Mouse (Mus musculus) myocyte (in vitro differentiated cells): ENCODE results near the gene Rbfox1. TPM values are rescaled to one million over a fixed set of nuclear protein-coding genes. Genes with fewer than 3 reads are reported as not detected.

Experiments
- H3K27me3 ChIP-seq: one replicate; pipeline ENCODE4 v1.6.1; 2011; ENCODE audit not compliant: control insufficient read depth, insufficient read depth, insufficient read length
- H3K36me3 ChIP-seq: one replicate; pipeline ENCODE4 v1.6.1; 2011; ENCODE audit not compliant: control insufficient read depth, insufficient read depth
- H3K4me2 ChIP-seq: one replicate; pipeline ENCODE4 v1.6.1; 2011; ENCODE audit warnings: low read depth, control low read depth
- H3K4me3 ChIP-seq: one replicate; pipeline ENCODE4 v1.5.1; 2011; ENCODE audit warnings: mild to moderate bottlenecking, control low read depth, moderate library complexity
- H3K79me2 ChIP-seq: one replicate; pipeline ENCODE4 v1.6.1; 2011; ENCODE audit not compliant: control insufficient read depth, insufficient read depth
- H3ac ChIP-seq: one replicate; pipeline ENCODE4 v1.6.1; 2011; ENCODE audit not compliant: control insufficient read depth, insufficient read length
- CEBPB ChIP-seq: IDR thresholded peaks from 2 replicates; pipeline ENCODE4 v1.6.1; 2011; ENCODE audit warnings: mild to moderate bottlenecking, moderate library complexity; ENCODE audit not compliant: poor library complexity, insufficient read depth, severe bottlenecking
- E2F4 ChIP-seq: IDR thresholded peaks from one replicate; pipeline ENCODE4 v1.6.1; 2011; ENCODE audit warnings: mild to moderate bottlenecking, control low read depth, moderate library complexity; ENCODE audit not compliant: insufficient read depth
- MAX ChIP-seq: IDR thresholded peaks from one replicate; pipeline ENCODE4 v1.6.1; 2011; ENCODE audit warnings: low read depth, mild to moderate bottlenecking, control low read depth
- MYOD1 ChIP-seq, 3 experiments: IDR thresholded peaks; one replicate each; pipeline ENCODE4 v1.6.1; 2011; ENCODE audit warnings: control low read depth in 2 of 3, low read depth in 2 of 3, mild to moderate bottlenecking in 2 of 3, moderate library complexity in 1 of 3; ENCODE audit not compliant: insufficient read length in 2 of 3, control insufficient read depth in 1 of 3
- MYOG ChIP-seq, 3 experiments: IDR thresholded peaks; one replicate each; pipeline ENCODE4 v1.6.1; 2011; ENCODE audit warnings: control low read depth in 2 of 3, low read depth in 2 of 3, mild to moderate bottlenecking in 2 of 3; ENCODE audit not compliant: insufficient read length in 2 of 3, control insufficient read depth in 1 of 3, insufficient read depth in 1 of 3
- POLR2A ChIP-seq: IDR thresholded peaks from one replicate; pipeline ENCODE4 v1.6.1; 2011; ENCODE audit warnings: low read depth, mild to moderate bottlenecking, control low read depth, moderate library complexity; ENCODE audit not compliant: insufficient read length
- POLR2AphosphoS2 ChIP-seq: IDR thresholded peaks from one replicate; pipeline ENCODE4 v1.6.1; 2011; ENCODE audit warnings: low read depth, control low read depth; ENCODE audit not compliant: insufficient read length
- REST ChIP-seq: IDR thresholded peaks from one replicate; pipeline ENCODE4 v1.6.1; 2011; ENCODE audit warnings: mild to moderate bottlenecking, control low read depth, moderate library complexity; ENCODE audit not compliant: insufficient read depth, insufficient read length
- SRF ChIP-seq: IDR thresholded peaks from one replicate; pipeline ENCODE4 v1.6.1; 2011; ENCODE audit warnings: low read depth; ENCODE audit not compliant: control insufficient read depth, insufficient read length
- TCF12 ChIP-seq: IDR thresholded peaks from one replicate; pipeline ENCODE4 v1.6.1; 2011; ENCODE audit warnings: mild to moderate bottlenecking, control low read depth; ENCODE audit not compliant: poor library complexity, insufficient read depth, severe bottlenecking
- TCF3 ChIP-seq: IDR thresholded peaks from one replicate; pipeline ENCODE4 v1.6.1; 2011; ENCODE audit warnings: low read depth, control low read depth; ENCODE audit not compliant: insufficient read length
- USF1 ChIP-seq: IDR thresholded peaks from one replicate; pipeline ENCODE4 v1.6.1; 2011; ENCODE audit warnings: low read depth, mild to moderate bottlenecking, control low read depth, moderate library complexity
- polyA plus RNA-seq: library from polyadenylated mRNA; unstranded; fragments of >200 nt; fragmentation: generic; extraction: Trizol; gene quantifications from one replicate; pipeline ENCODE4 v1.2.1, GENCODE M21; 2012; ENCODE audit warnings: missing spikeins

Rbfox1 gene
- polyA plus RNA-seq, 1 experiment: 8.3 TPM

DNA sequence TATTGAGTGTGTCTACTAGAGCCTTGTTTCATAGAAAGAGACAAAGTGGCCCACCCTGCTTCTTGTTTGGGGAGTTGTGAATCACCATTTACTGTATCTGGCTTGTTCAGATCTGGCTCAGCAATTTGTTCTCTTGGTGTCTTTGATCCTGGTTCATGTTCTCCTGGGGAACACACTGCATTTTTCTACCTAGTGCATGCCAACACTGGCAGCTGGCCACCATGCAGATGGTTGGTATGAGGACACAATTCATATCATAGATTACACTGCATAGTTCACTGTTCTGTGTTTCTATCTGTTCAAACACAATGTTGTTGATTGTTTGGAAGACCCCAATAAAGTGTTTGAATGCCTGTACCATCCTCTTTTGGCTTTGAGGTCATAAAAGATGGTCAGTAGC, 948.3 kb downstream of the Rbfox1 start:
- no peak for TF ChIP-seq MYOD1 (IDR thresholded peaks at IDR 0.05; ENCODE audit: control insufficient read depth in 1 of 3, insufficient read length in 2 of 3, low read depth in 2 of 3)
- TF ChIP-seq CEBPB: no peak
- no peak for TF ChIP-seq POLR2AphosphoS2
- no peak for TF ChIP-seq TCF3
- TF ChIP-seq TCF12: no peak
- TF ChIP-seq E2F4: no peak
- TF ChIP-seq SRF: no peak
- no peak for TF ChIP-seq REST
- TF ChIP-seq MAX: no peak
- no peak for TF ChIP-seq MYOG (IDR thresholded peaks at IDR 0.05; ENCODE audit: control insufficient read depth in 1 of 3, insufficient read depth in 1 of 3, insufficient read length in 2 of 3, low read depth in 2 of 3)
- TF ChIP-seq USF1: no peak
- TF ChIP-seq POLR2A: no peak

DNA sequence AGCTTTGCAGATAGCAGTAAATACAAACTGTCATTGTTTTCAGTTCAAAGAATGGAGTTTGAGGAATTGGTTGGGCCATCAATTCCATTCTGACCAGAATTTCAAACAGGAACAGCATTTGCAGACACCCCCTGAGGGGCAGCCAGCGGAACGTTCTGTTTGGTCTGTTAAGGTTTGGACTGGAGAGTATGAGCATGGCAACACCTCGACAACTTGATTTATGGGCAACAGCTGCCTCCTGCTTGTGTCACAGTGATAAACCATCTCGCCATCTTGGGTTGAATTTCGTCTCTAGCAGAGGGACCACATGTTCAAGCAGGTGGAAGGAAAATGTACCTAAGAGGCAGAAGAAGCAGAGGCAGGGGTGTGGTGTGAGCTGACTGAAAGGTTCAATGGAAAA, 949.9 kb downstream of the Rbfox1 start:
- no peak overlapping the region for H3K4me2 ChIP-seq
- H3K36me3 ChIP-seq: no peaks in the 10 kb centered on the region
- no peaks in the 10 kb centered on the region for H3K27me3 ChIP-seq
- no peak overlapping the region for H3K4me3 ChIP-seq
- TF ChIP-seq MYOG (IDR thresholded peaks at IDR 0.05; ENCODE audit: control insufficient read depth in 1 of 3, insufficient read depth in 1 of 3, insufficient read length in 2 of 3, low read depth in 2 of 3) (peak in 1 of 3 experiments; percentile 75), MAX (no peak), REST (no peak), POLR2A (no peak), TCF3 (peak; percentile 81), E2F4 (no peak), POLR2AphosphoS2 (no peak), SRF (no peak), TCF12 (peak; percentile 80), USF1 (peak; percentile 3), CEBPB (no peak), MYOD1 (IDR thresholded peaks at IDR 0.05; ENCODE audit: control insufficient read depth in 1 of 3, insufficient read length in 2 of 3, low read depth in 2 of 3) (peak in 2 of 3 experiments; percentile 98 to 99)
- H3ac ChIP-seq: no peak overlapping the region
- no peaks in the 10 kb centered on the region for H3K79me2 ChIP-seq

More for the DNA sequence above, 948.3 kb downstream of the Rbfox1 start:
- H3K27me3 ChIP-seq: no peaks in the 10 kb centered on the region
- H3K36me3 ChIP-seq: no peaks in the 10 kb centered on the region
- no peak overlapping the region for H3K4me3 ChIP-seq
- H3K79me2 ChIP-seq: no peaks in the 10 kb centered on the region
- H3ac ChIP-seq: no peak overlapping the region
- no peak overlapping the region for H3K4me2 ChIP-seq

DNA sequence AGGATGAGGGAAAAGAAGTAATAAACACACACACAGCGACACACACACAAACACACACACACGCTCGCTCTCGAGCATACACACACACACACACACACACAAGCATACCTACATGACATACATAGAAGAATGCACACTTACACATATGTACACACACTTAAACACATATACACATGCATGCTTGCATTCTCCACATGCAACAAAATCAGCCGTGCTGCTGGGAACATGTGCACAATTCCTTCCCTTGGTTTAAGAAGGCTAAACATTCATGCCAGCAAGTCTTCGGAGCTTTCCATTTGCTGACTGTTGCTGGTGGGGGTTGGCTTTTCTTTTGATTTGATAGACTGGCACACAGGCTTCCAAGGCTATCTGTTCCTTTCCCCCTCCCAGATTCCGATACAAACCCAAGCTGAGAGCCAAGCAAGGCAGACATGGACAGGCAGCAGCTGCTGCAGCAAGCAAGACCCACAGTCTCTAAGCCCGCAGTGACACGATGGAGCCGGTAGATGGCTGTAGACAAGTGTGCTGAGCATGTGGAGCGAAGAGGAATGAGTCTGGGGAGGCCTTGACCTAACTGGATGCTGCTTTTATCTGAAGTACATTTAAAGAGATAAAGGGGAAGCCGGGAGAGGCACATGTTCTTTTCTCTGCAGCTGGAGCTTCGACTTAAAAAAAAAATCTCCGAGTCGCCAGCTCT, 954.3 kb downstream of the Rbfox1 start:
- peak overlapping the region; percentile 18 for H3K4me2 ChIP-seq
- H3K36me3 ChIP-seq: no peaks in the 10 kb centered on the region
- H3ac ChIP-seq: no peak overlapping the region
- TF ChIP-seq REST (no peak), POLR2AphosphoS2 (no peak), MYOG (IDR thresholded peaks at IDR 0.05; ENCODE audit: control insufficient read depth in 1 of 3, insufficient read depth in 1 of 3, insufficient read length in 2 of 3, low read depth in 2 of 3) (peak in 2 of 3 experiments; percentile 51 to 54), USF1 (no peak), E2F4 (no peak), CEBPB (no peak), POLR2A (no peak), TCF3 (no peak), MYOD1 (IDR thresholded peaks at IDR 0.05; ENCODE audit: control insufficient read depth in 1 of 3, insufficient read length in 2 of 3, low read depth in 2 of 3) (peak in 2 of 3 experiments; percentile 60 to 66)
- no peak overlapping the region for H3K4me3 ChIP-seq
- no peaks in the 10 kb centered on the region for H3K79me2 ChIP-seq
- H3K27me3 ChIP-seq: no peaks in the 10 kb centered on the region

DNA sequence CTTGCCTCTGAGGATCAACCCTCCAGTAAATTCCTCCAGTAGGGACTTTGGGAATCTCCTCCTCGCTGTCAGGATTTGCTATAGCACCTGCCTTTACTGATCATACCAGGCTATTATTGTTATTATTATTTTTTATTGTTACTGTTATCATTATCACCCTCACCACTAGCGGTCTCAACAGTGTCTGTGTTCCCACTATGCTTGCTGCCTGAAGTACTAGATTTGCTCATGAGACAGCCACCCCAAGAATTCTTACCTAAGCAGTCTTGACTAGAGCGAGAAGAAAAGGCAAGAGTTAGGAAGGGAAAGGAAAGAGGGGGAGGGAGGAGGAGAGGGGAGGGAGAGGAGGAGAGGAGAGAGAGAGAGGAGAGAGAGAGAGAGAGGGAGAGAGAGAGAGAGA, 954.9 kb downstream of the Rbfox1 start:
- TF ChIP-seq MYOD1 (IDR thresholded peaks at IDR 0.05; ENCODE audit: control insufficient read depth in 1 of 3, insufficient read length in 2 of 3, low read depth in 2 of 3): no peak
- TF ChIP-seq POLR2A: no peak
- TF ChIP-seq CEBPB: no peak
- no peak for TF ChIP-seq SRF
- TF ChIP-seq TCF3: no peak
- Histone ChIP-seq H3K4me3 (no peak overlapping the region), H3ac (no peak overlapping the region), H3K27me3 (no peaks in the 10 kb centered on the region), H3K79me2 (no peaks in the 10 kb centered on the region), H3K4me2 (peak overlapping the region; percentile 18), H3K36me3 (no peaks in the 10 kb centered on the region)

DNA sequence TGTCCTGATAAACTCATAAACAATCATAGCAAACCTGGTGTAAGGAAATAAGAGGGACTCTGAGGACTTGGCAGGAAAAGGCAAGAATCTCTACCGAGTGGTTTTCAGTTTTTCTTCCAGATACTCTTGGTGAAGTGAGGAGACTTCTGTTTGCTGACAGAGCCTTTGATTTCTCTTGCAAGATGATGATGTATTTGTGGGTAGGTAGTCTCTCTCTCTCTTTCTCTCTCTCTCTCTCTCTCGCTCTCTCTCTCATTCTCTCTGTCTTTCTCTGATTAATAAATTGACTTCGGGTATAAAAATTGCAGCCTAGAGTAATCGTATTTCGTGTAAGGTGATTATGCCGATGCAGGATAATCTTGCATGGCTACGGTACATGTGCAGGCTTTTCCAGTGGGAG, 955.3 kb downstream of the Rbfox1 start:
- Histone ChIP-seq H3ac (no peak overlapping the region), H3K4me2 (no peak overlapping the region), H3K27me3 (no peaks in the 10 kb centered on the region), H3K79me2 (no peaks in the 10 kb centered on the region), H3K36me3 (no peaks in the 10 kb centered on the region), H3K4me3 (no peak overlapping the region)
- TF ChIP-seq POLR2AphosphoS2 (no peak), CEBPB (no peak), MYOD1 (IDR thresholded peaks at IDR 0.05; ENCODE audit: control insufficient read depth in 1 of 3, insufficient read length in 2 of 3, low read depth in 2 of 3) (no peak), SRF (no peak)
